Mouse (Mus musculus) cerebellum, postnatal 14 days (tissue): ENCODE measurements around the gene Htr3b.

Source experiments
- DNase-seq, 2 experiments: peaks; one replicate each; pipeline ENCODE4 v3.0.0; 2021; ENCODE audit warnings: mixed read lengths in 2 of 2

Htr3b gene

DNA sequence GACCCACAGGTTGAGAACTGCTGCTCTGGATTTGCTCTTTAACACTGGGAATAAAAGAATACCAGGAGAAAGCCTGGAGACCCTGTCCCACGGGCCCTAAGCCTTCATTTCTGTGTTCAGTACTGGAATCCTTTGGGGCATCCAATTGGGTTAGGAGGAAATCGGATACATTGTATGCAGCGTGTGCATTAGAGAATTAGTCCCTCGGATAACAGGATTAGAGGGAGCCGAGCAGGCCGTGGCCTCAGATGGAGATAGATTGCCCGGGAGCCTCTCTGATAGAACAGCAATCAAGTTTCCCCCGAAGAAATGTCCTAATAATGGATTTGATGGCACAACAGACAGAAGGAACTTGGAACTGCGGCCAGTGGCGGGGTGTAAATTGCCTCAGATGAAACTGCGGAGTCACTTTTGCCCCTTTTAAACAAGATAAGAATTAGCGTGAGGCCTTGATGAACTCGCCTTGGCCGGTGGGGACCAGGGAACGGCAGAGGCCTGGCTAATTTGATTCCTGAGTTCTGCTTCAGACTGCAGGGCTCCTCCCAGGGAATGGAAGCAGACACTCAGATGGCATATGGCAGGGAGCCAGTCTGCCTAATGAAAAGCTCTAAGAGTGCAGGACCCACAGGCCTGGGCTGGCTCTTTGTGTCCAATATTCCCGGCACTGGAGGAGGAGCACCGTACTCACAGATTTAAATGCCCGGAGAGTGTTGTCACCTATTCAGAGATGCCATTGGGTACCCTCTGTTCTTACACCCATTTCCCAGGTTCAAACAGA lies 48.6 kb downstream of the Htr3b start:
- peak; percentile 67 to 71 for DNase-seq

DNA sequence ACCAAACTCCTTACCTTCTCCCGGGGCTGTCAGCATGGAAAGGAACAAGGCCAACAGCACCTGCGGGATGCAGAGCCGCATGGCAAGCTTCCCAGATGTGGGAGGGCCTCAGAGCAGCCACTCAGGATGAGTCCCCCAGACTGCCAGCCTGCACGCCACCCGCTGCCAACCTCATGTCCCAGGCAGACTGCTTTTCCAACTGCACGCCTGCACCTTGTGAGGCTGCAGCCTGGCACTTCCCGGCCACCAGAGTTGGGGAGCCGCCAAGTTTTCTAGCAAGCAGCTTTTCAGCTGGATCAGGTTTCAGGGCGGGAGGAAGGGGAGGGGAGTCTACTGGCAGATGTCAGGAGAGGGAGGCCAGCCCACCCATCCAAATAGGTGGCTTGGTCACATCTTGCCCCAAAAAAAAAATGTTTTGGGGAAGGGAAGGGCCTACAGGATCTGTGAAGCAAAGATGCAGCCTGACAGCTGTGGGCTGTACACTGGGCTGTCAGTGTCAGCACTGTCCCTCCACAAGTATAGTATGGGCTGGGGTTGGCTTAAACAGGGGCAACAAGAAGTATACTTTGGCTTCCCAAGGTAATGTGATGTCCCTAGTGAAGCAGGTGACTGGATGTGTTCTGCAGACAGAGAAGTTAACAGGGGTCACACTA lies 53.8 kb downstream of the Htr3b start, which contains the start of gene Htr3a:
Gene Htr3a, minus strand, starts transcription at position 215 of the 653 bp plus-strand sequence.
- DNase-seq = peak; percentile 86 to 90

DNA sequence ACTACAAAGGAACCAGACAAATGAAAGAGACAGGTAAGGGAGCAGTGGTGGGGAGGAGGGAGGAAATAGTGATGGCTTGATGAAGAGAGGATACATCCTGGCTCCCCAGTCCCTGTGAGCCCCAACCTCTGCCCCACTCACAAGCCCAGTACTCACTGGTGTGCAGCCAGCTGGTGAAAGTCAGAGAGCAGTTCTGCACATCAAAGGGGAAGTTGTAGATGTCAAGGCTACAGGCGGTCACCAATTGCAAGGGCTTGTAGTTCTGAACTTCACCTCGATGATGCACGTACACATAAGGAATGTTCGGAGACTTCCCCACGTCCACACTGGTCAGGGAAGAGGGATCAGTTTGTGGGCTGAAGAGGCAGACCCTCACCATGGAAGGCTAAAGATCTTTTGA lies 60.4 kb downstream of the Htr3b start:
- DNase-seq = no peak

DNA sequence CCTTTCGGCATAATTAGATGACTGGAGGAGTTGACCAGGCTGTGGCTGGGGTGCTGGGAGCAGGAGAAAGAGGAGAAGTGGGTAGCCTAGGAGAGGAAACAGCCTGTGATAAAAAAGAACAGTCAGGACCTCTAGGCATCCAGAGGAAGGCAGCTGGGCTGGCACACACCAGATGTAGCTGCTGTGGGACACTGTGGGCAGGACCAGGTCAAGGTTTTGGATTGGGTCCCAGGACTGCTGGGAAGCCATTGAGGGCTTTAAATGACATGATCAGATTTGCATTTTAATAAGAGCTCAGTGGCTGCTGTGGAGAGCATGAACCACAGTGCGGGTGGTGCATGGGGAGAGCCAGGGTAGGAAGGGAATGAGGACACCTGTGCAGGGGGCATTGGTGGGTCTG lies 61.0 kb downstream of the Htr3b start:
- no peak for DNase-seq

DNA sequence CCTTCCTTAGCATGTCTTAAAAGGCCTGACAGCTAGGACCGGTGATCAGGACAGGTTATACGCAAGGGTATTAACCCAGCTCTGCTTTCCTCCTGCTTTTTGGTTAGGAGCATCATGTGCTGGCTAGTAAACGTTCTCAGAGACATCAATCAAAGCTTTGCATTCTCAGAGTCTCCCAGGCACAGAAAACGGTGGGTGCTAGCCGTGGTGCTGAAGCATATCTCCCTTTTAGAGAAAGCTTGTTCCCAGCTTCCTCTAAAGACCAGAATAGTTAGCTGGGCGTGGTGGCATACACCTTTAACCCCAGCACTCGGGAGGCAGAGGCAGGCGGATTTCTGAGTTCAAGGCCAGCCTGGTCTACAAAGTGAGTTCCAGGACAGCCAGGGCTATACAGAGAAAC lies 66.2 kb downstream of the Htr3b start:
- DNase-seq = no peak

DNA sequence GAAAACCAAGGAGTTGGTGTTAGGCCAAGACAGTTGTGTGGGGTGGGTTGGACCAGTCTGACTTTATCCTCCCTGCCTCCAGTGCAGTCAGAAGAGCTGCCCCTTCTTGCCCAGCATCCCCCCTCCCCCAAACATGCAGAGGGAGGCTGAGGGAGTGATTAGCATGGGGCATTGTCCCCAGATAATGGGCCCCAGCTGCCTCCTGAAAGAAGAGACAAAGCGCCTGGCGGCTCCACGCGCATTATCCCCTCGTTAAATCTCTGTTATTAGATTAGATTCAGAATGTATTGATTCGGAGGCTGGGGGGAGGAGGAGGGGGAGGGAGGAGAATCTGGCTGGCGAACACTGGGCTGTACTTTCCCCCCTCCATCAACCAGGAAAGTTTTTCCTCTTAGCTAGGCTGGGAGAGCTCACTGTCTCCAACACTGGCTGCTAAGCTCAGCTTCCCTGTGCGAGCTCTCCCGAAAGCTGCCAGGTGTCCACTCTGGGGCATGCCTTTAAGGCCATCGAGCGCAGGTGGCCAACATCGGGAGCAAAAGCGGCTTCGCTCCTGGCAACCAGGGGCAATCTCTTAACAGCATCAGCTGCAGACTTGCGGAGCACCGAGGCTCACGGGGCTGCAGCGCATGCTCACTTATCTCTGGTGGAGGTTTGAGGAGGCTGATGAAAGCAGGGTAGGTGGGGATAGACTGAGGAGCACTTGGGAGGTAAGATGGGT lies 68.8 kb downstream of the Htr3b start:
- DNase-seq = peak; percentile 19 to 30

DNA sequence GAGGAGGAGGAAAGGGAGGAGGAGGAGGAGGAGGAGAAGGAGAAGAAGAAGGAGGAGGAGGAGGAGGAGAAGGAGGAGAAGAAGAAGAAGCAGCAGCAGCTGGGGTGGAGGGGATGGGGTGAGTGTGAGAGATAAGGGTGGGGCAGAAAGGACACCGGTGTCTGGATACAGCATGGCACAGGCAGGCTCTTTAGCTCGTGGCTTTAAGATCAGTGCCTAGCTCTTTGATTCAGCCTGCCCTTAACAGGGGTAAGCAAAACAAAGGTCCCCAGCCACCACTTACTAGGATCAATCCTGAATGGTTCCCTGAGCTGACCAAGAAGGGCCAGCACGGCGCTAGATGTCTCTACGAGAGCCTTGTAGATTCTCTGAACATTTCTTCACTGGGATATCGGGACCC lies 70.0 kb downstream of the Htr3b start:
- DNase-seq = no peak

DNA sequence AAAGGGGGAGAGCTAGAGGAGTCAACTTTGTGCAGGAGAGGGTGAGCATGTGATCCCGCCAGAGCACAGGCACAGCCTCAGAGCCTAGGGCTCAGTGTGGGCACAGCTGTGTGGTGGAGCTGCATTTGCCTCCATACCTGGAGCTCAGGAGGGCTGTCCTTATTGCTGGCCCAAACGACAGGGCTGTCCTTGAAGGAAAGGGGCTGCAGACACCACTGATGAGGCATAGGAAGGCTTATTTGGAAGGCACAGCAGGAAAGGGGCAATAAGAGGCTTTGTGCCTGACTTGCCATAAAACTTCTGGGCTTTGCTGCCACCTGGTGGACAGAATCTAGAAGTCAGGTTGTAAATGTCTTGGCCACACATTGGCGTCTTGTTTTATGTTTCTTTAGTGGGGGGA lies 70.8 kb downstream of the Htr3b start:
- peak; percentile 83 to 87 for DNase-seq

DNA sequence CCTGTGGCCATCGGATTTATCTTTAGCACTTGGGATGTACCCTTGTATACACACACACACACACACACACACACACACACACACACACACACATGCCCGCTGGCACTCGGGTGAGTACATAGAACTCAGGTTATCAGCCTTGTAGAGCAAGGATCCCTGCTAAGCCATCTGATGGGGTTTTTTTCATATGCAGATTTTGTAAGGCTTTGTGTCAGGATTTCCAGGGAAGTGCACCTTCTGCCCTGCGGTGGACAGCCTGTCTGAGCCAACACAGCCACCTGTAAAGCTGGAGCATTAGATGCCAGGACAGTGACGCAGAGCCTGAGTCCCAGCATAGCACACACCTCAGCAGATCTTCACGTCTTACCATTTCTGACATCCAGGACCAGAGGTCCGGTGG lies 75.7 kb downstream of the Htr3b start:
- DNase-seq = no peak
